Mouse (Mus musculus): Measurements from ENCODE around the gene Cbr3. TPM values are rescaled to one million over a fixed set of nuclear protein-coding genes. Genes with fewer than 3 reads are reported as not detected.

The Cbr3 gene
- polyA plus RNA-seq (2021; fragmentation: Nextera tagmentation): 21.6 and 21.7 TPM in 2 replicates
- long read RNA-seq, experiment 1, transcript Cbr3-201 (3 exons, 1,170 nt): major isoform, 29 of 30 reads
- long read RNA-seq, experiment 1, partial matches to known transcripts: 1 of 30 reads
- long read RNA-seq, experiment 1, other reads (novel, unspliced or antisense): 0 of 30 reads
- long read RNA-seq, experiment 2, transcript Cbr3-201 (3 exons, 1,170 nt): major isoform, 16 of 17 reads
- long read RNA-seq, experiment 2, partial matches to known transcripts: 0 of 17 reads
- long read RNA-seq, experiment 2, other reads (novel, unspliced or antisense): 0 of 17 reads

DNA sequence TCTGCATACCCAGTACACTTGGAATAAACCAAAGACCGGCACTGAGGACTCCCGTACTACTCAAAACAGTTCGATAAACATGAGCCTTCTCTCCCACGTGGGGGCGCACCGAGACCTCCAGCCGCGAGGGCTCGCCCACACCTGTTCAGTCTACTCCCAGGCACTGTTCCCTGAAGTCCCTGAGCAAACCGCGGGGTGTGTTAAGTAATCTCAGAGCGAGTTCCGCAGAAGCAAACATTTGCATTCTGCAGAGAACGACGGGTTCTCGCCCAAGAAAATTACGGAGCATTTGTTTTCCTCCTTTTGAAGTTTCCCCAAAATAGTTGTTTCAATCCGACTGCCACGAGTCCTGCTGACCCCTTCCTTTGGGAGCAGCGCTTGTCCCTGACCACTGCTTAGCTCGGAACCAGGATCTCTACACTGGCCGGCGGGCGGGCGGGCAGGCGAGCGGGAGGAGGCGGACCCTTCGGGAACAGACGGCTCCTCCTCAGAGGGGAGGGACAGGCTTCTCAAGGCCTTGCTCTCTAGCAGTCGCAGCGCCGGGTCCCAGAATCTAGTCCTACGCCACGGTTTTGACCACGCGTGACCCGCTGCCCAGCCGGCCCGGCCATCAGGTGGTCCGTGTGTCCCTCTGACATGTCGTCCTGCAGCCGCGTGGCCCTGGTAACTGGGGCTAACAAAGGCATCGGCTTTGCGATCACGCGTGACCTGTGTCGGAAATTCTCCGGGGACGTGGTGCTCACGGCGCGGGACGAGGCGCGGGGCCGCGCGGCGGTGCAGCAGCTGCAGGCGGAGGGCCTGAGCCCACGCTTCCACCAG lies at the start of gene Cbr3:
Cbr3 (plus strand) TSS at position 527 of the 819 bp plus-strand sequence.

DNA sequence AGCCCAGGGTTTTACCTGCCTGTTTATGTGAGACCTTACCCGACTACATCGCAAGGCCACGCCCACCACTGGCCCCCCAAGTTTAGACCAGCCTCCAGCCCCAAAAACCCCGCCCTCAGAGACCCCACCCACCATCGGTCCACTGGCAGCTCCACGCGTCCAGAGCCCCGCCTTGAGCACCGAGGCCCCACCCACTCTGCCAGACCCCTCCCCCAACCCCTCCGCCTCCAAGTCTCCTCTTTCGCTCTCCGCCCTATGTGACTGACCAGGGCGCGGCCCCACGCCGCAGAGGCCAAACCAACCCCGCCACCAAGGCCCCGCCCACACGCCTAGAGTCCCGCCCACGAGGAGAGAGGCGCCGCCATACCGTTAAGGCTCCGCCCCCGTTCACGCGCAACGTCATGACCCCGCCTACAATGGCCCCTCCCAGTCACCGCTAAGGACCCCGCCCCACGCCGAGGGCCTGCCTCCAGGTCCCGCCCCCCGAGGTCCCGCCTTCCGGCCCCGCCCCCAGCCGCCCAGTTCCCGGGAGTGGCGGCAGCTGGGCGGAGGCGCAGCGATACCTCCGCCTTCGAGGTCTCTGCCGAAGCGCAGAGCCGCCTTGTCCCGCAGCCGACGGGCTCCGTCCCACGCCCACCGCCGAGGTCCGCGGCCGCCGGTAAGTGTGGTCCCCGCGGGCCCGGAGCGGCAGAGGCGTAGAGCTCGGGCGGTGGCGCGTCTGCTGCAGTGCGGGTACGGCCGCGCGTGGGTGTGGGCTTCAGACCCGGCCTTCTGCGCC lies 28.6 kb downstream of the Cbr3 start, which contains the start of gene Dop1b:
Dop1b (plus strand) TSS at position 494 of the 778 bp plus-strand sequence.

Other genes starting within 250 kb of the Cbr3 start
- gene Setd4, start 79.2 kb upstream of the Cbr3 start, polyA plus RNA-seq (2021; fragmentation: Nextera tagmentation): 2.5 and 3.7 TPM in 2 replicates
- 114 TPM in 2 replicates for gene Cbr1, start 77.4 kb upstream of the Cbr3 start, polyA plus RNA-seq (2021; fragmentation: Nextera tagmentation)
- 0.15 TPM in 1 of 2 replicates, not detected in the other for gene Gm5678, start 55.1 kb upstream of the Cbr3 start, polyA plus RNA-seq (2021; fragmentation: Nextera tagmentation)
- gene Dop1b, start 28.7 kb downstream of the Cbr3 start, polyA plus RNA-seq (2021; fragmentation: Nextera tagmentation): 27.8 and 31.4 TPM in 2 replicates
- gene Morc3, start 148.9 kb downstream of the Cbr3 start, polyA plus RNA-seq (2021; fragmentation: Nextera tagmentation): 12.4 and 13.5 TPM in 2 replicates
- gene Chaf1b, start 200.7 kb downstream of the Cbr3 start, polyA plus RNA-seq (2021; fragmentation: Nextera tagmentation): 0.41 TPM in 2 replicates

All from layer of hippocampus, adult 6 months (tissue).